17 mouse cellular contexts compared by ENCODE assay signal in genomic region chr11:116579280-116579679, GRCm38 (mm10). TPM values are rescaled to one million over a fixed set of nuclear protein-coding genes. Genes with fewer than 3 reads are reported as not detected.
DNase-seq lines count a peak whose midpoint lies in the region; ATAC-seq and TF ChIP-seq lines count a peak whose summit lies in the region.
"Had no signal": no experiment of that assay in that cellular context is flagged by ENCODE, and none has a peak within 500 bp of the region (broad histone marks: within the 10 kb centered on the region; RNA-seq: fewer than 3 reads in every experiment).

No protein-coding gene starts in this region.

- 95% methylated on average over 3 of the region's 3 CpGs for WGBS in hindbrain, embryonic 12.5 days
- WGBS in hindbrain, embryonic 10.5 days = 94% methylated on average over 3 of the region's 3 CpGs
- WGBS in bone marrow, adult 2 months = 93% methylated on average over 3 of the region's 3 CpGs
- 92% methylated on average over 3 of the region's 3 CpGs for WGBS in embryonic facial prominence, embryonic 10.5 days
- WGBS in liver, embryonic 14.5 days (ENCODE audit: insufficient replicate concordance) = 86% methylated on average over 3 of the region's 3 CpGs
- WGBS in kidney, embryonic 14.5 days = 99% methylated on average over 3 of the region's 3 CpGs

- peak overlapping the region; percentile 54; the same call in 1 of the 2 replicates for H3K4me2 ChIP-seq in hindbrain, embryonic 12.5 days (replicated peaks)
- peak overlapping the region; percentile 81 for H3K4me2 ChIP-seq in liver, embryonic 14.5 days (ENCODE audit: low read depth)
- H3K4me2 ChIP-seq in kidney, embryonic 14.5 days (replicated peaks; ENCODE audit: low read depth, low read length) = no peak overlapping the region

- no peak for DNase-seq in hindbrain, embryonic 10.5 days (ENCODE audit: low spot score)
- DNase-seq in embryonic facial prominence, embryonic 10.5 days (ENCODE audit: low spot score) = no peak
- no peak for DNase-seq in liver, embryonic 14.5 days (ENCODE audit: low read depth in 3 of 3, low spot score in 3 of 3)
- no peak for DNase-seq in frontal cortex, adult 2 months (ENCODE audit: extremely low spot score in 1 of 2, low spot score in 1 of 2)
- DNase-seq in left cerebral cortex, adult 9 months (ENCODE audit: low spot score in 2 of 2) = no peak
- DNase-seq: adrenal gland, postnatal 10 days; cerebellum, adult 11 months; heart, adult 11 months; lung, postnatal 10 days; retina, postnatal 1 day; spleen, adult 18-20 months had no signal

- no peak overlapping the region for H3K27ac ChIP-seq in hindbrain, embryonic 12.5 days
- no peak overlapping the region for H3K27ac ChIP-seq in hindbrain, embryonic 10.5 days
- H3K27ac ChIP-seq in bone marrow, adult 2 months (ENCODE audit: control insufficient read depth, insufficient read depth, low read depth, low read length, poor library complexity) = no peak overlapping the region
- H3K27ac ChIP-seq in embryonic facial prominence, embryonic 10.5 days (replicated peaks) = no peak overlapping the region
- H3K27ac ChIP-seq in liver, embryonic 14.5 days = peak overlapping the region; percentile 94
- H3K27ac ChIP-seq in kidney, embryonic 14.5 days (ENCODE audit: low read depth, low read length) = no peak overlapping the region
- H3K27ac ChIP-seq: kidney, postnatal 0 days had no signal

- no peak for TF ChIP-seq CTCF in bone marrow, adult 2 months (IDR thresholded peaks at IDR 0.05; ENCODE audit: control insufficient read depth, insufficient read depth, low read length)
- TF ChIP-seq CTCF in liver, embryonic 14.5 days (IDR thresholded peaks at IDR 0.05; ENCODE audit: low read depth) = no peak

- H3K9me3 ChIP-seq in hindbrain, embryonic 12.5 days (replicated peaks) = no peaks in the 10 kb centered on the region
- H3K9me3 ChIP-seq in hindbrain, embryonic 10.5 days = no peaks in the 10 kb centered on the region
- no peaks in the 10 kb centered on the region for H3K9me3 ChIP-seq in embryonic facial prominence, embryonic 10.5 days
- H3K9me3 ChIP-seq in liver, embryonic 14.5 days (ENCODE audit: control insufficient read depth, low read length) = no peaks in the 10 kb centered on the region
- H3K9me3 ChIP-seq in kidney, embryonic 14.5 days (ENCODE audit: control insufficient read depth, low read length) = no peaks in the 10 kb centered on the region

- TF ChIP-seq EP300 in liver, embryonic 14.5 days (IDR thresholded peaks at IDR 0.05; ENCODE audit: low read depth) = no peak

- no peak for ATAC-seq in hindbrain, embryonic 12.5 days (ENCODE audit: low FRiP score)
- ATAC-seq in liver, embryonic 14.5 days (ENCODE audit: insufficient read depth) = no peak
- no peak for ATAC-seq in kidney, embryonic 14.5 days (ENCODE audit: low FRiP score, low TSS enrichment)
- ATAC-seq: Patski had no signal

- H3K4me1 ChIP-seq in hindbrain, embryonic 12.5 days = peaks cover 49% of the 10 kb centered on the region
- peaks cover 63% of the 10 kb centered on the region for H3K4me1 ChIP-seq in hindbrain, embryonic 10.5 days (replicated peaks)
- H3K4me1 ChIP-seq in bone marrow, adult 2 months (ENCODE audit: control insufficient read depth, insufficient read depth, low read length) = no peaks in the 10 kb centered on the region
- H3K4me1 ChIP-seq in embryonic facial prominence, embryonic 10.5 days = peaks cover 52% of the 10 kb centered on the region
- H3K4me1 ChIP-seq in liver, embryonic 14.5 days (replicated peaks; ENCODE audit: control insufficient read depth in 2 of 2, insufficient read depth in 2 of 2, low read length in 1 of 2) = peaks cover 39 to 45% of the 10 kb centered on the region in 2 experiments
- H3K4me1 ChIP-seq in kidney, embryonic 14.5 days (ENCODE audit: control insufficient read depth, insufficient read depth, low read length) = peaks cover 8% of the 10 kb centered on the region

- TF ChIP-seq POLR2A in bone marrow, adult 2 months (IDR thresholded peaks at IDR 0.05; ENCODE audit: borderline replicate concordance, control insufficient read depth, low read depth, low read length) = no peak

- H3K27me3 ChIP-seq in hindbrain, embryonic 12.5 days = no peaks in the 10 kb centered on the region
- H3K27me3 ChIP-seq in hindbrain, embryonic 10.5 days (ENCODE audit: insufficient read depth, poor library complexity, severe bottlenecking) = no peaks in the 10 kb centered on the region; the same call in 1 of the 2 replicates
- H3K27me3 ChIP-seq in embryonic facial prominence, embryonic 10.5 days (replicated peaks; ENCODE audit: low read depth, poor library complexity, severe bottlenecking) = no peaks in the 10 kb centered on the region
- H3K27me3 ChIP-seq in liver, embryonic 14.5 days (ENCODE audit: control insufficient read depth, insufficient read depth, low read length) = no peaks in the 10 kb centered on the region
- no peaks in the 10 kb centered on the region for H3K27me3 ChIP-seq in kidney, embryonic 14.5 days (ENCODE audit: control insufficient read depth, insufficient read depth, low read length)
- H3K27me3 ChIP-seq: Patski had no signal

- 0 out of 2 replicates have a peak overlapping the region, but pooled peaks have one; percentile 96 for H3K4me3 ChIP-seq in hindbrain, embryonic 12.5 days
- no peak overlapping the region for H3K4me3 ChIP-seq in hindbrain, embryonic 10.5 days
- H3K4me3 ChIP-seq in bone marrow, adult 2 months (replicated peaks; ENCODE audit: control insufficient read depth, low read depth, low read length) = peak overlapping the region; percentile 39
- H3K4me3 ChIP-seq in embryonic facial prominence, embryonic 10.5 days = peak overlapping the region; percentile 98; the same call in 1 of the 2 replicates
- H3K4me3 ChIP-seq in liver, embryonic 14.5 days (ENCODE audit: insufficient read depth in 1 of 2, low read depth in 2 of 2, low read length in 2 of 2) = peak overlapping the region; percentile 94 to 97
- H3K4me3 ChIP-seq in kidney, embryonic 14.5 days (ENCODE audit: low read length) = no peak overlapping the region

- no peaks in the 10 kb centered on the region for H3K36me3 ChIP-seq in hindbrain, embryonic 12.5 days
- H3K36me3 ChIP-seq in hindbrain, embryonic 10.5 days = peaks cover 5% of the 10 kb centered on the region; the same call in 1 of the 2 replicates
- H3K36me3 ChIP-seq in embryonic facial prominence, embryonic 10.5 days (replicated peaks) = peaks cover 8% of the 10 kb centered on the region
- H3K36me3 ChIP-seq in liver, embryonic 14.5 days (replicated peaks; ENCODE audit: control insufficient read depth, insufficient read depth, low read depth) = peaks cover 13% of the 10 kb centered on the region
- H3K36me3 ChIP-seq in kidney, embryonic 14.5 days (ENCODE audit: control insufficient read depth, insufficient read depth, low read length) = no peaks in the 10 kb centered on the region

- 0 out of 2 replicates have a peak overlapping the region, but pooled peaks have one; percentile 4 for H3K9ac ChIP-seq in hindbrain, embryonic 12.5 days
- peak overlapping the region; percentile 96 for H3K9ac ChIP-seq in liver, embryonic 14.5 days (replicated peaks)
- H3K9ac ChIP-seq in kidney, embryonic 14.5 days (ENCODE audit: low read depth, low read length) = no peak overlapping the region

RNA-seq across cellular contexts. Expression of gene Ube2o, which starts 2.0 kb away (rescaled TPM):
- 23.6 and 27.6 TPM in 2 replicates for polyA plus RNA-seq in hindbrain, embryonic 12.5 days (2016; fragmentation: Nextera tagmentation; extraction: Ambion mirVana)
- 8.9 and 10.8 TPM in 2 replicates for polyA plus RNA-seq in hindbrain, embryonic 10.5 days (2016; fragmentation: Nextera tagmentation; extraction: Ambion mirVana)
- 90.9 and 133 TPM in 2 replicates for polyA plus RNA-seq in bone marrow, adult 2 months (2011; ENCODE audit: insufficient read depth, insufficient read length, low replicate concordance, missing spikeins)
- polyA plus RNA-seq in embryonic facial prominence, embryonic 10.5 days (2016; fragmentation: Nextera tagmentation; extraction: Ambion mirVana) = 12.0 and 12.4 TPM in 2 replicates
- polyA plus RNA-seq in liver, embryonic 14.5 days (2012; rRNA removed) = 33.8 and 34.0 TPM in 2 replicates
- polyA plus RNA-seq in liver, embryonic 14.5 days (2014; fragmentation: Nextera tagmentation; extraction: Ambion mirVana) = 25.9 and 32.3 TPM in 2 replicates
- 77.1 and 86.0 TPM in 2 replicates for polyA plus RNA-seq in frontal cortex, adult 2 months (2012; rRNA removed)
- 11.2 and 13.5 TPM in 2 replicates for polyA plus RNA-seq in kidney, embryonic 14.5 days (2014; fragmentation: Nextera tagmentation; extraction: Ambion mirVana)

RNA-seq across cellular contexts. Expression of gene Aanat, which starts 7.0 kb away (rescaled TPM):
- polyA plus RNA-seq in hindbrain, embryonic 12.5 days (2016; fragmentation: Nextera tagmentation; extraction: Ambion mirVana) = 0.15 TPM in 1 of 2 replicates, not detected in the other
- polyA plus RNA-seq in hindbrain, embryonic 10.5 days (2016; fragmentation: Nextera tagmentation; extraction: Ambion mirVana) = not detected in 2 replicates
- not detected in 2 replicates for polyA plus RNA-seq in bone marrow, adult 2 months (2011; ENCODE audit: insufficient read depth, insufficient read length, low replicate concordance, missing spikeins)
- not detected in 2 replicates for polyA plus RNA-seq in embryonic facial prominence, embryonic 10.5 days (2016; fragmentation: Nextera tagmentation; extraction: Ambion mirVana)
- polyA plus RNA-seq in liver, embryonic 14.5 days (2012; rRNA removed) = not detected in 2 replicates
- polyA plus RNA-seq in liver, embryonic 14.5 days (2014; fragmentation: Nextera tagmentation; extraction: Ambion mirVana) = not detected in 2 replicates
- 2.1 and 2.8 TPM in 2 replicates for polyA plus RNA-seq in frontal cortex, adult 2 months (2012; rRNA removed)
- not detected in 2 replicates for polyA plus RNA-seq in kidney, embryonic 14.5 days (2014; fragmentation: Nextera tagmentation; extraction: Ambion mirVana)
- polyA plus RNA-seq: kidney, postnatal 0 days; myocyte; Patski had no signal

RNA-seq across cellular contexts. Expression of gene Rhbdf2, which starts 47.5 kb away (rescaled TPM):
- 3.7 and 4.5 TPM in 2 replicates for polyA plus RNA-seq in hindbrain, embryonic 12.5 days (2016; fragmentation: Nextera tagmentation; extraction: Ambion mirVana)
- 3.8 and 6.6 TPM in 2 replicates for polyA plus RNA-seq in hindbrain, embryonic 10.5 days (2016; fragmentation: Nextera tagmentation; extraction: Ambion mirVana)
- 20.9 and 51.1 TPM in 2 replicates for polyA plus RNA-seq in bone marrow, adult 2 months (2011; ENCODE audit: insufficient read depth, insufficient read length, low replicate concordance, missing spikeins)
- 5.5 and 6.1 TPM in 2 replicates for polyA plus RNA-seq in embryonic facial prominence, embryonic 10.5 days (2016; fragmentation: Nextera tagmentation; extraction: Ambion mirVana)
- 8.3 and 11.1 TPM in 2 replicates for polyA plus RNA-seq in liver, embryonic 14.5 days (2012; rRNA removed)
- polyA plus RNA-seq in liver, embryonic 14.5 days (2014; fragmentation: Nextera tagmentation; extraction: Ambion mirVana) = 3.8 and 5.2 TPM in 2 replicates
- polyA plus RNA-seq in frontal cortex, adult 2 months (2012; rRNA removed) = 1.8 and 2.0 TPM in 2 replicates
- 5.4 and 7.2 TPM in 2 replicates for polyA plus RNA-seq in kidney, embryonic 14.5 days (2014; fragmentation: Nextera tagmentation; extraction: Ambion mirVana)

RNA-seq across cellular contexts. Expression of gene Sphk1, which starts 48.6 kb away (rescaled TPM):
- polyA plus RNA-seq in hindbrain, embryonic 12.5 days (2016; fragmentation: Nextera tagmentation; extraction: Ambion mirVana) = 8.9 and 10.2 TPM in 2 replicates
- 8.6 and 11.1 TPM in 2 replicates for polyA plus RNA-seq in hindbrain, embryonic 10.5 days (2016; fragmentation: Nextera tagmentation; extraction: Ambion mirVana)
- 31.3 and 31.7 TPM in 2 replicates for polyA plus RNA-seq in bone marrow, adult 2 months (2011; ENCODE audit: insufficient read depth, insufficient read length, low replicate concordance, missing spikeins)
- polyA plus RNA-seq in embryonic facial prominence, embryonic 10.5 days (2016; fragmentation: Nextera tagmentation; extraction: Ambion mirVana) = 5.9 and 6.5 TPM in 2 replicates
- polyA plus RNA-seq in liver, embryonic 14.5 days (2012; rRNA removed) = 23.0 and 24.1 TPM in 2 replicates
- 26.8 and 32.2 TPM in 2 replicates for polyA plus RNA-seq in liver, embryonic 14.5 days (2014; fragmentation: Nextera tagmentation; extraction: Ambion mirVana)
- polyA plus RNA-seq in frontal cortex, adult 2 months (2012; rRNA removed) = 13.7 and 17.6 TPM in 2 replicates
- polyA plus RNA-seq in kidney, embryonic 14.5 days (2014; fragmentation: Nextera tagmentation; extraction: Ambion mirVana) = 3.0 and 3.7 TPM in 2 replicates

Comparison
In these comparisons a context has a peak if more than half of its experiments do, and no peak if none do; other contexts are left out.
1. H3K4me3 ChIP-seq: peak in hindbrain, embryonic 12.5 days (single experiment), bone marrow, adult 2 months (single experiment), embryonic facial prominence, embryonic 10.5 days (single experiment) and liver, embryonic 14.5 days (2 of 2); none in hindbrain, embryonic 10.5 days (single experiment) and kidney, embryonic 14.5 days (single experiment).